Mouse (Mus musculus) activated CD4-positive, CD25-positive, alpha-beta regulatory T cell, adult 4 months (primary cell): ENCODE measurements at regions not wholly inside any gene's neighbourhood (a gene's known extent, or its start where the extent isn't known, plus 50 kb on each side); places are given as distances from the start of the nearest gene placed in this dataset.
A peak's percentile ranks its signal among the peaks of the same experiment; 100 is the strongest.
"Not testable (repeated sequence)": the region's sequence is repeated elsewhere in the genome, so short reads cannot be mapped to it uniquely, and the experiment has no call there.

Experiments
- ATAC-seq: one replicate; pipeline ENCODE4 v1.8.0; 2017

DNA sequence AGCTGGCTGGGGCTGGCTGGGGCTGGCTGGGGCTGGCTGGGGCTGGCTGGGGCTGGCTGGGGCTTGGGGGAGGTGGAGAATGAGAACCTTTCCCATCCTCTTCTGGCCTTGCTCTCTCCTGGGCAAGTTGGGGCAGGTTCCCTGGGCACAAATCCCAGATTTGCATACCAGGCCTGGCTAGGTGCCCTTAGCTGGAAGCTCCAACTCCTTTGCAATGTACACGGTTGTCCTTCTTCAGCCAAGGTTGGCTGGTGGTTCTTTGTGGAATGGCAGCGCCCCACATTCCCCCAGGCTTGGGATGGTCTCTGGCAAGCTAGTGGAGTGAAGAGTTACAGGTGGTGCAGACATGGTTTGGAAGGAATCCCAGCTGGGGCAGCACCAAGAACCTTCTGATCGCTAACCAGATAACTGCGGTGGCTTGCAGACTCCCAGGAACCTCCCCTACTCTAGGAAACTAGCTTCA, 217.5 kb downstream of the Pten start:
- no peak for ATAC-seq

DNA sequence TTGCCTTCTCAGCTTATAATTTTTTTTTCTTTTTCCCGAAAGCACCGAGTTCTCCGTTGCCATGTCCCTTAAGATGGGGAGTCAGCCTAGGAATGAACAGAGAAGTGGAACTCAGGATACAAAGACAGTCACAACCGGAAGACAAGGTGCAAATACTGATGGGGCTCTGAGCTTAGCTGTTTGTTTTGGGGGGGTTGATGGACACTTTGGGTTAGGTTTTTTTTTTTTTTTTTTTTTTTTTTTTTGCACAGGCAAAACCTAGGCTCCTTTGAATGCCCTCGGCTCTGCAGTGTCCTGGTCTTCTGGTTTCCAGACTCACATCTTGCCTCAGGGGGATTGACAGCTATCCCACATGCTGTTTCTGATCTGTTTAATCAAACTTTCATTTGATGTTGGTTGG, 218.0 kb downstream of the Pten start:
- no peak for ATAC-seq

DNA sequence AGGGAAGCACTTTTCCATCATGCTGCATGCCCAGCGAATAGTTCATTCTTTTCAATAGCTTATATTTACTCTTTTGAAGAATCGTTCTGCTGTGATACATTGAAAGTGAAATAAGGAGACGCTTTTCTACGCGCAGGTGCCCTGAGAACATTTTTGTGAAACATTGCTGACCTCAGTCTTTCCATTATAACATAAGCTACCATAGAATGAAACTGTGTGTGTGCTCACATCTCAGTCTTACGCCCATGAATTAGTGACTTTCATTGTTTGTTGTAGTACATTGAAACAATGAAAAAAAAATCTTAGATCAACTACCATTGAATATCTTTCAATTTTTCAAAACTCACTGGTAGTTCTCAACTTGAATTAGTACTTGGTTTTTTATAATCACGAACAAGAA, 219.2 kb downstream of the Pten start:
- no peak for ATAC-seq

DNA sequence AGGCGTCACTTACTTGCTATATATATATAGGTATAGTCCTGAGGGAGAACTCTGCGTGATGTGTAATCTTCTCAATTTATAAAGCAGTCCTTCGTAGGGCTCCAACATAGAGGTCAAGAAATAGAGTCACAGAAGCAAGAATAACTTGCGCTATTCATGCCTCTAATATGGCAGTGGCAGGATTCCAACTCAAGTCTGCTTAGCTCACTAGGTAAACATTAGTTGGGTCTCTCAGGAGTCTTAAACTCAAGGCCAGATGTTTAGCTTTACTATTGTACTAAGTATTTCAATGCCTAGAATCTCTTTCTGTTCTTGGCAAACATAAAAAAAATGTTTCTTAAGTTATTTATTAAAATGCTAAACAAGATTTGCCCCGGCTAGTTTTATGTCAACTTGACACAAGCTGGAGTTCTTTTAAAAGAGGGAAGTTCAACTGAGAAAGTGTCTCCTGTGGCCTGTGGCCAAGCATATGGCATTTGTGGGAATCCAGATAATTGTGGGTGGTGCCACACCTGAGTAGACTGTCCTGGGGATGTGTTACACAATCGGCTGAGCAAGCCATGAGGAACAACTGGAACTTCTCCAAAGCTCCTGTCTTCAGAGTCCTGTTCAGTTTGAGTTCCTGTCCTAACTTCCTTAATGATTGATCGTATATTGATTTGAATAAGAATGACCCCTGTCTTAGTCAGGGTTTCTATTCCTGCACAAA, 220.9 kb downstream of the Pten start:
- no peak for ATAC-seq

DNA sequence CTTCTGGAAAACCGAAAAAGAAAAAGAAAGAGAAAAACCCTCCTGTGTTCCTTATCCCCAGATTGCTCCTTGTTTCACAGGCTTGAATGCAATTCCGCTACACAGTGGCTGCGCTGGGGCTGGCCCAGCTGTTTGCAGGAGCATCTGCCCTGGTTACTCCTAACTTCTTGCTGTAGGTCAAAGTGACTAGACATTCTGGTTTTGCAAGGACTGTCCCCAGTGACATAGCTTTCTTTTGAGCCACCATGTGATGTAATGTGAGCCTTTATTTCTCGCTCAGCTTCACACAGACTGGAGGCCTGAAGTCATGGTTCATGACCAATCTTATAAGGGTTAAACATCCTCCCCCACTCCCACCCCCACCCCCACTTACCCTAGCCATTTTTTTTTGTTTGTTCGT, 222.8 kb downstream of the Pten start:
- ATAC-seq: no peak

DNA sequence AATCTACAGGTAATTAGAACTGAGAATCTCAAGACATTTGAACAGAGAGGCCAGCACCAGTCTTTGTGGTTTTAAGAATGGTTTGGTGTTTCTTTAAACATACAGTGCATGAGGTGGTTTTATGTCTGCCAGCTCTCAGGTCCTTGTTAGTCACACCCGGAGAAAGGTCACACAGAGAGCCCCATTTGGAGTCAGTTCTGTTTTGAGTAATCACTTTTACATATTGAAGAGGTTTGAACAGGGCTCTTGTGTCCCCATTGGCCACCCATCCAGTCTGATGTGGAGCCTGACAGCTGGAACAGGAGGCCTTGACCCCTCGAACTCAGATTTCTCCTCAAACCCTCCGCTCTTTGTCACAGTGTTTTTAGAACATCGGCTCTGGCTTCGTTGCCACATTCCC, 231.4 kb downstream of the Pten start:
- ATAC-seq: no peak

DNA sequence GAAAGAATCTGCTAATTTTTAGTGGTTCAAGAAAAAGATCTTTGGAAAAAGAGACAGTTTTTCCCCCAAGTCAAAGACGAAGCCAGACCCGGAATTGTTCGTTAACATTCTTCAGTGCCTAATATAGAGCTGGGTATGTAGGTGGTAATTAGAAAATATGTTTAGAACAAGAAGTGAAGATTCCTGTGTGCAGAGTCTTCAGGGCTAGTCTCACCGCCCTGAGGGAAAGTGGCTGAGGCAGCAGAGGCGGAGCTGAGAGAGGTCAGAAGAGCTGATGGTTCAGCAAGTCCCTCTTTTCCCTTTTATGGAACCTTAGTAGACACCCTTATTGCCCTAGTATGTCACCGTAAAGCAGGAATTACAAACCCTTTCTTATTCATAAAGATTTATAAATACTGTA, 232.0 kb downstream of the Pten start:
- ATAC-seq: no peak

DNA sequence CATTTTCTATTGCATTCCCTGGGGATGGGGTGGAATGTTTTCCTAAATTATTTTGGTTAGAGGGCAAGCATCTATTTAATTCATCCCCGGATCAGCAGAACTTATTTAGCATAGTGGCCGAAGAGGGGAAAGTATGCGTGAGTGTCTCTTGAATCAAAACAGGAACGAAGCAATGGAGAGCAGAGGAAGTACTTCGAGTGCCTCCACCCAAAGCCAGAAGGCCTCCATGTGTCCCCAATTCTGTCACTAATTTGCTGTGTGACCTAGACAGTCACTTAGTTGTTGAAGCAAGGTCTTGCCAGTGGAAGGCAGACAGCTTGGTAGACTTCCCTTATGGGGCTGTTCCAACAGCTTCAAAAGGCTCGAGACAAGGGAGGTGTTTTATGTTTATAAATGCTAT, 233.3 kb downstream of the Pten start:
- no peak for ATAC-seq

DNA sequence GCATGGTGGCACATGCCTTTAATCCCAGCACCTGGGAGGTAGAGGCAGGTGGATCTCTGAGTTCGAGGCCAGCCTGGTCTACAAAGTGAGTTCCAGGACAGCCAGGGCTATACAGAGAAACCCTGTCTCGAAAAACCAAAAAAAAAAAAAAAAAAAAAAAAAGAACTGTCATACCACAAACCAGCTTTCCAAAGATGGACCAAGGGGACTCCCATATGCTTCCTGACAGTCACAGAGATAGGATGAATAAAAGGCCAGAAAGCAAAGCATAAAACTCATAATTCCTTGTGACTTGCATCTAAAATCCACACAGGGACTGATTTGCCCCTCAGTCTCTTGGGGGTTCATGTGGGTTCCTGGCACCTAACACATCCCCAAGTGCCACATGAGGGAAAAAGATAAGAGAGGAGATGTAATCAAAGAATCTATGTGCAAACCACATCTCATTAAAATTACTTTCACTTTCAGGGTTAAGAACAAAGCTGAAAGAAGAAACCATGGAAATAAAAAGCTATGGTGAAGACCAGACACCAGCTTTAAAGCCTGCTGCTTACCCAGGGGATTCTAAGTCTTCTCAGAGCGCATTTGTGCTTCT, 241.4 kb downstream of the Pten start:
- ATAC-seq: peak; percentile 68

DNA sequence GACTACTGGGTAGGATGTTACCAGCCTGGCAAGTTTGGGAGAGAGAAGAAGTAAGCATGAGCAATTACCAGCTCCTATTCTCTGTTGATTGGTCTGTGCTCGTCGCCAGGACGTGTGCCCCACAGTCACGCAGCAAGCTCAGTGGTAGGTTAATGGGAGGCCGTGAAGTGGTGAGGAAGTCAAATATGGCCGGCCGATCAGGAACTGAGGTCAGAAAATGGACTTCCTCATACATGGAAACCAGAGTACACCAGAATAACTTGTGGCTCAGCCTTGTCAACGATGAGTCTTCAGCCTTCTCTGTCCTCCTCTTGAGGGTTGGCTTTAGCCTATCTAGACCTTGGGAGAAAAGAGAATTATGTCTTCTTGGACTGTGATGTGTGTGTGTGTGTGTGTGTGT, 250.3 kb downstream of the Pten start:
- no peak for ATAC-seq

DNA sequence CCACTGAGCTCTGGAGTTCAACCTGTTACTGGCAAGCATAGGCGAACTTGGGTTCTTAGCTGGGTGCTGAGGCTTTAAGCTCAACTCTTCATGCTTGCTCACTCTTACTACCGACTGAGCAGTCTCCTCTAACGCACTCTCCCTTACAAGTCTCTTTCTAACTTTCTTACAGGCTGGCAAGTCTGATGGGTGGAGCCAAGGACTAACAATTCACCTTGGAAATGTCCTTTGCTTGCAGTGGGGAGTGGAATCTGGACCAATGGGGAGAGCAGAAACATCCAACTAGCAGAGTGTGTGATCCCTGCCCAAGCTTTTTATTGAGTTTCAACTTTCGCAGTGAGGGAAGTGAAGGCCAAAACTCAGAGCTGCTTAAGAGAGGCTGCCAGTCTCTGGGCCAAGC, 250.8 kb downstream of the Pten start:
- no peak for ATAC-seq

DNA sequence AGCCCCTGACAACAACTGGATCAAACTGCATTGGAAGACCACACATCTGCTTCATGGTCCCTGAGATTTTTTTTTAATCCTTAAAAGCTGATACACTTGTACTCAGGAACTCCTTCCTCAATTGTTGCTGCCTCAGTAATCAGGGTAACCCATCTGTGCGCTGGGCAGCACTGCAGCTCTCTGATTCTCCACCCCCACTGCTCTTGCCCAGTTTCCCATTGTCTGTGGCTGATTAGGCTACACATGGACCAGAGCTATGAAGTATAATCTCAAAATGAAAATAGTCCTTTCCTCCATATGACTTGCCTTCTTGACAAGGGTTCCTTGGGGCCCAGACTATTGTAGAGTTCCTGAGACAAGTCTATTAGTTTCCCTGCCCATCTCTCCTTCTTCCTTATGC, 251.5 kb downstream of the Pten start:
- ATAC-seq: no peak

DNA sequence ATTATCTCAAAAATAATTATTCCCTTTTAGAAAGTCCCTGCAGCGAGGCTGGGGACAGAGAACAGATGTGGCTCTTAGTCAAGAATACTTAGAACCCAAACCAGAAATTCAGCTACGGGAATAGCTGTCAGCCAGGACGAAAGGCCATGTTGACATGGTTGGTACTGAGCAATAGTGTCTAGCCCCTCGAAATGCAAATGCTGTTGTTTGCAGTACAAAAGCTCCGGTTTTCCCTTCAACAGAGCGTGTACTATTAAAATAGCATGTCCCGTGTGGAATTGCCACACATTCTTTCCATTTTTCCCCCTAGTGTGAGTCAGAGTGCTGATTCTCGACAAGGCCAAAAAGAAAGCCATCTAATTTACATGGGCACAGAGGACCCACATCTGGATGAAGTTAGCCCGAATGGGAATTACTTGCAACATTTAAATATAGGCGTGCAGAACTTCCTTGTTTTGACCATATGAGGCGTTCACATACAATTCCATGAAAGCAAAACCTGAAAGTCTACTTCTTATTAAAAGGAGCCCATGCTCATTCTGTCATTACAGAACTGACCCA, 253.7 kb downstream of the Pten start:
- ATAC-seq: no peak

DNA sequence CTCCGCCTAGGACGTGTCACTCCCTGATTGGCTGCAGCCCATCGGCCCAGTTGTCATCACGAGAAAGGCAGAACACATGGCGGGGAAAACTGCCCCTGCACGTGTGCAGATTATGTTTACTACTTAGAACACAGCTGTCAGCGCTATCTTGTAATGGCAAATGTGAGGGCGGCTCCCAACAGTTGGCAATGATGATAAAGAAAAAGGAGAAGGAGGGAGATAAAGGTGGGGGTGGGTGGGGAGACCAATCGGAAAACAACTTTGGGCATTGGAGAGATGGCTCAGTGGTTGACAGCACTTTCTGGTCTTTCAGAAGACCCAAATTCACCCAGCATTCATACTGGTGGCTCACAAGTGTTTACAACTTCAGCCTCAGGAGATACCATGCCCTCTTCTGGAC, 257.6 kb downstream of the Pten start:
- ATAC-seq: not testable (repeated sequence)

DNA sequence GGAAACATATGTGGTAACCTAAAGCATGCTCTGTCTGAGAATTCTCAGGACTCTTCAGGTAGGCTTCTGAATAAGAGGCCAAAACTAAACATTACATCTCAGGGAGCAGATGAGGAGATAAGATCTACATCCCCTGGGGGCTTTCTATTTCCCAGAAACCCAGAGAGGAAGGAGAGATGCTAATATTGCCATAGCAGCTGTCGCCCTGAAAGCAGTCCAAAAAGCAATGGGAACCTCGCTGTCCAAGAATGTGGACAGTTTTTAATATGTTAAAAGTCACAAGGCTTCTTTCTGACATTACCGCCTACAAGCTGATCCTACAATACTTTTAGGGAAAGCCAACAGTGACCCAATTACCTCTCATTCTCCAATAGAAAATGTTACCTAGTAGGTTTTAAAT, 263.9 kb downstream of the Pten start:
- ATAC-seq: no peak

DNA sequence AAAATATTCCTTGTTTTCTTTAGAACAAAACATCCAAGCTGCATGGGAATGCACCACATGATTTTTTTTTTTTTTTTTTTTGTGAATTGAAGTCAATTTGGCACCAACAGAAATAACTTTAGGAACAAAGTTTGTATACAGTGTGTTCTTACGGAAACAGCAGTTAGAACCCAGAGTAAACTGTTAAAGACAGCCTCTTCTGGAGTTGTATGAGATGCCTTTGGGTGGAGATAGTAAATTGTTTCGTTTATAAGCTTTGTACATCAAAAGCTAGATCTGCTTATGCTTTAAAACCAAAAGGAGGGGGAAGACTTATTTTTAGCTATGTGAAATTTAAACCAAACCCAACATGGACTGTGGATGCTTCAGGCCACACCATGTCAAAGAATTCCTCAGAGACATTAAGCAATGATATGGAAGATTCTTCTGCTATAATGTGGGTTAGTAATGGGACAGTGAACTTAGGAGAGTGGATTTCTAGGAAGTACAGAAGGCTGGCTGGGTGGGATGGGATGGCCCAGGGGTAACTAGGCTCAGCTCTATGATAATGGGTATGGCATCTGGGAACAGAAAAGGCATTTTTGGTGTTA, 265.6 kb downstream of the Pten start:
- no peak for ATAC-seq

DNA sequence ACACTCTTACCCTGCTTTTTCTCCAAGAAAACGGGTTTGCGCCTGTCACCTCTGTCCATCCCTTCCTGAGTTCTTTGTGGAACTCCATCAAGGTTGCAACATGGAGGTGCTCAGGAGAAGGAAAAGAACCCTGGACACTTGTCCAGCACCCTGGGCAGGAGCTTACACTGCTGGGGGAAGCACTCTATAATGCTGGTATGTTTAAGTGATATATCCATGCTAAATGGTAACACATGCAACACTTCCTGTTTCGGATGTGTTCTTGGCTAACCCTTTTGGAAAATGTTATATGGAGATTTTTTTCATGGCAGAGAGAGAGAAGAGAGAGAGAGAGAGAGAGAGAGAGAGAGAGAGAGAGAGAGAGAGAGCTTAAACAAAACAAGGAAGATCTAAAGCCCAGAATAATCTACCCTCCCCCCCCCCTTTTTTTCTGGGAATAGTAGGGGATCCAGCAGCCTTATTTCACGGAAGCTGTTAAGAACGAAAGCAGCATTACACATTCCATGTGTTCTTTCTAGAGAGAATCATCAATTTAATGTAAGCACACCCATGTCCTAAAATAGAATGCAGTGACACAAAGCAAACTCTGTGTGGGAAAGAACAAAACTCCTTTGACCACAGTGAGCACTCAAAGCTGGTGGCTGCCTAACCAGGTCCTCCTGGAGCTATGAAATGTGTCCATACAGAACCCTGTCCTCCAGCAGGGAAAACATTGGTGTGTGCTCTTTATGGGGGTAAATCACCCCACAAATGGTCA, 272.6 kb downstream of the Pten start:
- ATAC-seq: no peak

DNA sequence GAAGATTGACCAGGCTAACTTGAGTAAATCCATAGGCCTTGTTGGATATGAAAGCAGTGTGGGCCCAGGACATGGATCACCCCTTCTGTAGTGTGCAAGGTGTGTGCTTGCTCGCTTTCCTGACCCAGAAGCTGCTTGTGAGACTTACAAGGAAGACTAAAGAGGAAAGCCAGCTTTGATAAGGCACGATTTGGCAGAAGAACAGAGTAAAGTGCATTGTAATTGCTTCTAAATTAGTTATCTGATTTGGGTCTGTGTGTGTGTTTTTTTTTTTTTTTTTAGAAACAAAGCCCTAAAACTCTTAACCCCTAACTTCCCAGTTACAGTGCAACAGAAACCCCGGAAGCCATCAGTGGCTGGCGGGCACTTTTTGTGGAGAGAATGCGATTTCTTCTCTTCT, 283.2 kb downstream of the Pten start:
- no peak for ATAC-seq

DNA sequence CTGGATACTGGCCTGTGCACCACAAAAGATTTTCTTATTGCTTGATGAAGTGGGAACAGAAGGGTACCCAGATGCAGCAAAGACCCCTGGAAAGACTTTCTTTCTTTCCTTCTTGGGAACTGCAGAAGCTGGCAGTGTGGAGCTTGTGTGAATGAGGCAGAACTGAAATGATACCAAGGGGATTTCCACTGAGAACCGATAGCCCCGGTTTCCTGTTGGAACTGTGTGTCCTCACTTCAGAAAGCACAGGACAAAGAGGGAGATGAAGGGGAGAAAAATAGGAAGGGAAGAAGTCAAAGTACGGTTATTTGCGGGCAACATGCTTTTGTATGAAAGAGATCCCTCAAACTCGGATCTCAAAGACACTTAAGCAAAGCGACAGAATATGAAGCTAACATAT, 283.7 kb downstream of the Pten start:
- ATAC-seq: no peak

DNA sequence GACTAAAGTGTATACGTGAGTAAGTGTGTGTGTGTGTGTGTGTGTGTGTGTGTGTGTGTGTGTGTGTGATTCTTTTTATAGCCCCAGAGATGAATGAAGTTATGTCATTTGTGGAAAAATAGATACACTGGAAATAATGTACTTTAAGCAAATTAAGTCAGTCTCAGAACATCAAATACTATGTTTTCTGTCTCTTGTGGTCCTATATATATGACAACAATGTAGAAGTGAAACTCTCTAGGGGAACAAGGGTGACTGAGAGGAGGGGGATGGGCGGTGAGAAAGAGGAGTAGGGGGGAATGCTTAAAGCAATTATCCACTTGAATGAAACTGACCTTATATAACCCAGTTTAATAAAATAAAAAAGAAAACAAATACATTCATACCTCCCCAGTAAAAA, 285.5 kb downstream of the Pten start:
- no peak for ATAC-seq

DNA sequence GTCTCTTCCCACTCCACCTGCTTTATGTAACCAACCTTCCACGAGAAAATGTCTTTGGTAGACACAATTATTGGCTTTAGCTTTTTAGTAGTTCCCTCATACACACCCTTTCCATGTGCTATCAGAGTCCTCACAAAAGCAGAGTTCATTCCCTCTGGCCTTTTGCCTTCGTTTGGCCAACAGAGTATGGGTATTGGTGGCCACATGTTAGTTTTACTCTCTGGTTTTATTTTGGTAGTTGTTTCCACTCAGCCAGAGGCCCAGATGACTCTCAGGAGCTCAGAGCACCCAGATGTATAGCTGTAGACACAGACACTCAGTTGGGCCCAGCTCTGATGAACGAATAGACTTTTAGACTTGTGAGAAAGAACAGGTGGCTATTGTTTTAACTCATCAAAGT, 286.4 kb downstream of the Pten start:
- ATAC-seq: no peak

DNA sequence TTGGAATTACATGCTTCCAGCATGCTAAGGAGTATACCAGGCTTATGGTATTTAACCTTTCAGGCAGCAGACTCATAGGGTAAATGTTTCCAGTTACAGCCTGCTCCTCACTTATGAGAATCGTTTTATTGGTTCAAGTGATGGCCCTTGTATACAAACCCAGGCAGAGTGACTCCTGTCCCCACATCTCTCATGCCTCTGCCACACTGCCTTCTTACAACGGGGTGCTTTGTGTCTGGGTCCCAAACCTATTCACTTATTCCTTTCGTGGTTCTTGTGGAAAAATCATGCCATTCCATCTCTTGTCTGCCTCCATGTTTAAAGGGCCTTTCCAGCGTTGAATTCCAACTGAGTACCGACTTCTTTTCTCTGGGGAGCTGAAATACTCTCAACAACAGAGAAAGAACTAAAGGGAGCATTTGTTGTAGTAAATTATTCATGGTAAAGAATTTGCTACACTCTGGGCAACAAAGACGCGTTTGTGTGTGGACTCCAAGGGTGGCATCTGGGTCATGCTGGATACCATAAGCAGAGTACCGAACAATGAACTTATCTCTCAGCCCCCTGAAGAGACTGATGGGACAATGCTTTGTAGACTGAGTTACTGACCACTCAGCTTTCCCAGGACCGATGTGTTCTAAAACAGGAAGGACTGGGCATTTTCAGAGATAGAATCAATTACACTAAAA, 291.6 kb downstream of the Pten start:
- ATAC-seq: no peak
